Mouse (Mus musculus): Measurements from ENCODE around the gene Smok3c.

DNA sequence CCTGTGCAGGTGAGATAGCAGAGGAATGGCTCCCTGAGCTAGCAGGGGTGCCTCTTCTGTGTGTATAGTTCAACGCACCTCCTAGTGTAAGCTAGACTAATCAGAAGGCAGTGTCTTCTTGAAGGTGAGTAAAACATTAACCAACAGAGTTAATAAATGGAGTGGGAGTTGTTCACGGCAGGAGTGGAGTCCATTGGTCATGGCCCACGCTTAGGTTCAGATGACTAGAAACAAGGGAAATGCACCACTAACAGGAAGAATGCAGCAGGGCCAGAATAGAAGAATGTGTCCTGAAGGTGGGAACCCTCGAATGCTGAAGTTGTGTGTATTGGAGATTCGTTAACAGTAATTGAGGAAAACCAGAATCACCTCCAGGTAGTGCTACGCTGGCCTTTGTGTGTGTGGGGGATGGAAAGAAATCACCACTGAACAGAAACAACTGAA lies 36.1 kb downstream of the Smok3c start:
- TF ChIP-seq MAFK (IDR thresholded peaks at IDR 0.05; ENCODE audit: insufficient read depth, low read depth, low read length) = no peak
- no peak for TF ChIP-seq CHD2 (IDR thresholded peaks at IDR 0.05; ENCODE audit: low read depth, low read length)
- TF ChIP-seq ZC3H11A (IDR thresholded peaks at IDR 0.05; ENCODE audit: borderline replicate concordance, low read depth, low read length) = no peak
- no peak for TF ChIP-seq HCFC1 (IDR thresholded peaks at IDR 0.05; ENCODE audit: borderline replicate concordance, insufficient read depth, low read length)
